ENCODE assay signal across 8 mouse cellular contexts in genomic region chr7:73585114-73586032, GRCm38 (mm10). TPM values are rescaled to one million over a fixed set of nuclear protein-coding genes. Genes with fewer than 3 reads are reported as not detected.
DNase-seq lines count a peak whose midpoint lies in the region; ATAC-seq and TF ChIP-seq lines count a peak whose summit lies in the region.

No protein-coding gene starts in this region.

- H3K9me3 ChIP-seq in heart, embryonic 10.5 days: no peaks in the 10 kb centered on the region
- no peaks in the 10 kb centered on the region for H3K9me3 ChIP-seq in intestine, postnatal 0 days (ENCODE audit: control insufficient read depth)
- no peaks in the 10 kb centered on the region for H3K9me3 ChIP-seq in stomach, embryonic 14.5 days (ENCODE audit: control insufficient read depth, low read depth, low read length)

- H3K27me3 ChIP-seq in heart, embryonic 10.5 days (ENCODE audit: insufficient read depth, poor library complexity, severe bottlenecking): no peaks in the 10 kb centered on the region
- no peaks in the 10 kb centered on the region for H3K27me3 ChIP-seq in thymus, adult 2 months (ENCODE audit: control insufficient read depth, insufficient read depth, low read length)
- no peaks in the 10 kb centered on the region for H3K27me3 ChIP-seq in intestine, postnatal 0 days (replicated peaks; ENCODE audit: control insufficient read depth, insufficient read depth, low read length)
- H3K27me3 ChIP-seq in stomach, embryonic 14.5 days (ENCODE audit: control insufficient read depth, insufficient read depth, low read length): no peaks in the 10 kb centered on the region

- no peak for ATAC-seq in intestine, postnatal 0 days
- ATAC-seq in stomach, embryonic 14.5 days (ENCODE audit: insufficient number of reproducible peaks, insufficient read depth, low FRiP score, low read depth): no peak

- H3K36me3 ChIP-seq in heart, embryonic 10.5 days: no peaks in the 10 kb centered on the region
- H3K36me3 ChIP-seq in thymus, adult 2 months (ENCODE audit: control insufficient read depth, insufficient read depth, low read length): no peaks in the 10 kb centered on the region
- H3K36me3 ChIP-seq in intestine, postnatal 0 days (ENCODE audit: control insufficient read depth, insufficient read depth): no peaks in the 10 kb centered on the region
- no peaks in the 10 kb centered on the region for H3K36me3 ChIP-seq in stomach, embryonic 14.5 days (ENCODE audit: control insufficient read depth, insufficient read depth, low read length)

- no peak overlapping the region for H3K4me3 ChIP-seq in heart, embryonic 10.5 days
- no peak overlapping the region for H3K4me3 ChIP-seq in thymus, adult 2 months (ENCODE audit: control insufficient read depth, insufficient read depth, low read length)
- no peak overlapping the region for H3K4me3 ChIP-seq in intestine, postnatal 0 days (ENCODE audit: low read depth, low read length)
- H3K4me3 ChIP-seq in stomach, embryonic 14.5 days (ENCODE audit: low read depth, low read length): no peak overlapping the region

- 0 out of 2 replicates have a peak overlapping the region, but pooled peaks have one; percentile 3 for H3K4me2 ChIP-seq in intestine, postnatal 0 days (replicated peaks; ENCODE audit: low read depth)
- H3K4me2 ChIP-seq in stomach, embryonic 14.5 days (replicated peaks; ENCODE audit: low read depth, low read length): peak overlapping the region; percentile 33; the same call in 1 of the 2 replicates

- WGBS in heart, embryonic 10.5 days: 72% methylated on average over 22 of the region's 22 CpGs
- 89% methylated on average over 22 of the region's 22 CpGs for WGBS in thymus, adult 2 months
- 73% methylated on average over 22 of the region's 22 CpGs for WGBS in intestine, postnatal 0 days
- WGBS in stomach, embryonic 14.5 days: 68% methylated on average over 22 of the region's 22 CpGs

- no peak overlapping the region for H3K9ac ChIP-seq in intestine, postnatal 0 days (ENCODE audit: low read depth, low read length)
- H3K9ac ChIP-seq in stomach, embryonic 14.5 days (replicated peaks; ENCODE audit: low read depth, low read length): no peak overlapping the region

- no peak for DNase-seq in heart, embryonic 10.5 days (ENCODE audit: low spot score)
- no peak for DNase-seq in heart, postnatal 4 days
- no peak for DNase-seq in thymus, adult 2 months
- DNase-seq in thymus, postnatal 36 days: no peak
- DNase-seq in cerebellum, postnatal 14 days: no peak
- DNase-seq in adrenal gland, postnatal 14 days: no peak

- peak overlapping the region; percentile 86 for H3K27ac ChIP-seq in heart, embryonic 10.5 days
- peak overlapping the region; percentile 96 for H3K27ac ChIP-seq in thymus, adult 2 months (ENCODE audit: control insufficient read depth, insufficient read depth, low read length)
- peak overlapping the region; percentile 65 for H3K27ac ChIP-seq in intestine, postnatal 0 days (ENCODE audit: low read depth, low read length)
- peak overlapping the region; percentile 93 for H3K27ac ChIP-seq in stomach, embryonic 14.5 days (ENCODE audit: low read length)

- peaks cover 45% of the 10 kb centered on the region for H3K4me1 ChIP-seq in heart, embryonic 10.5 days
- peaks cover 46% of the 10 kb centered on the region for H3K4me1 ChIP-seq in thymus, adult 2 months (replicated peaks; ENCODE audit: control insufficient read depth, insufficient read depth, low read length)
- H3K4me1 ChIP-seq in intestine, postnatal 0 days (replicated peaks; ENCODE audit: control insufficient read depth, insufficient read depth, low read length): peaks cover 21% of the 10 kb centered on the region
- peaks cover 35% of the 10 kb centered on the region for H3K4me1 ChIP-seq in stomach, embryonic 14.5 days (ENCODE audit: control insufficient read depth, insufficient read depth, low read length)

- TF ChIP-seq CTCF in thymus, adult 2 months (IDR thresholded peaks at IDR 0.05; ENCODE audit: borderline replicate concordance, control insufficient read depth, extremely low read depth, insufficient read depth, low read length, poor library complexity): no peak
- TF ChIP-seq CTCF in intestine, postnatal 0 days (IDR thresholded peaks at IDR 0.05; ENCODE audit: low read depth): no peak

- no peak for TF ChIP-seq POLR2A in thymus, adult 2 months (IDR thresholded peaks at IDR 0.05; ENCODE audit: control insufficient read depth, extremely low read depth, insufficient read depth, low read length, poor library complexity)

RNA-seq across cellular contexts. Expression of gene Chd2, which starts 43.7 kb away (rescaled TPM):
- polyA plus RNA-seq in heart, embryonic 10.5 days (2016; fragmentation: Nextera tagmentation; extraction: Ambion mirVana): 43.6 and 46.0 TPM in 2 replicates
- total RNA-seq in heart, postnatal 4 days (2021): 10 to 100 TPM; 57.3 to 61.0 TPM
- polyA plus RNA-seq in thymus, adult 2 months (2012; rRNA removed): 84.9 and 88.1 TPM in 2 replicates
- polyA plus RNA-seq in intestine, postnatal 0 days (2015; fragmentation: Nextera tagmentation; extraction: Ambion mirVana): 19.3 and 25.4 TPM in 2 replicates
- 71.0 and 77.2 TPM in 2 replicates for polyA plus RNA-seq in stomach, embryonic 14.5 days (2014; fragmentation: Nextera tagmentation; extraction: Ambion mirVana)
- 45.1 and 52.8 TPM in 2 replicates for total RNA-seq in adrenal gland, postnatal 14 days (2021)
